Mouse (Mus musculus) C2C12 (cell line): ENCODE results near the gene Gpc5.

Source experiments
- CTCF ChIP-seq: IDR thresholded peaks from one replicate; pipeline ENCODE4 v1.5.1; 2011; ENCODE audit not compliant: control insufficient read depth, insufficient read depth, insufficient read length
- MAX ChIP-seq: IDR thresholded peaks from one replicate; pipeline ENCODE4 v1.6.1; 2011; ENCODE audit warnings: mild to moderate bottlenecking, control low read depth
- USF1 ChIP-seq: IDR thresholded peaks from one replicate; pipeline ENCODE4 v1.6.1; 2011; ENCODE audit warnings: low read depth, mild to moderate bottlenecking, control low read depth, moderate library complexity

GRCm38 (mm10) chr14:115804751-115805150, 712.7 kb downstream of the Gpc5 start:
- TF ChIP-seq USF1 (no peak), CTCF (no peak), MAX (no peak)
